Mouse (Mus musculus) stomach, postnatal 0 days (tissue): ENCODE data around the gene Tmem161a. TPM values are rescaled to one million over a fixed set of nuclear protein-coding genes. Genes with fewer than 3 reads are reported as not detected.

Experiments
- ATAC-seq: fragments of 200-750 bp; cut with Nextera tagmentation; 2 replicates; pipeline ENCODE4 v1.8.0; 2017; ENCODE audit not compliant: low FRiP score, low TSS enrichment
- DNase-seq: peaks from one replicate; pipeline ENCODE4 v3.0.0-alpha.2; 2016; ENCODE audit warnings: low spot score
- H3K27ac ChIP-seq: fragments of 300-500 bp; sonication (generic); replicated peaks from 2 replicates; pipeline ENCODE4 v1.5.1; 2014; ENCODE audit warnings: mild to moderate bottlenecking, control low read depth
- H3K27me3 ChIP-seq: fragments of 300-500 bp; sonication (generic); 2 replicates; pipeline ENCODE4 v1.6.1; 2014; ENCODE audit warnings: low read length; ENCODE audit not compliant: control insufficient read depth, insufficient read depth
- H3K36me3 ChIP-seq: fragments of 300-500 bp; sonication (generic); 2 replicates; pipeline ENCODE4 v1.6.1; 2014; ENCODE audit warnings: low read length, mixed read lengths; ENCODE audit not compliant: control insufficient read depth, insufficient read depth
- H3K4me1 ChIP-seq: fragments of 300-500 bp; sonication (generic); replicated peaks from 2 replicates; pipeline ENCODE4 v1.6.1; 2014; ENCODE audit warnings: antibody characterized with exemption; ENCODE audit not compliant: control insufficient read depth, insufficient read depth
- H3K4me2 ChIP-seq: fragments of 300-500 bp; sonication (generic); replicated peaks from 2 replicates; pipeline ENCODE4 v1.6.1; 2014; ENCODE audit warnings: low read depth, mild to moderate bottlenecking, control low read depth, moderate library complexity
- H3K4me3 ChIP-seq: fragments of 300-500 bp; sonication (generic); 2 replicates; pipeline ENCODE4 v1.5.1; 2014; ENCODE audit warnings: low read depth, low read length, control low read depth
- H3K9ac ChIP-seq: fragments of 300-500 bp; sonication (generic); 2 replicates; pipeline ENCODE4 v1.6.1; 2014; ENCODE audit warnings: mild to moderate bottlenecking, low read length, control low read depth, mixed read lengths
- H3K9me3 ChIP-seq: fragments of 300-500 bp; sonication (generic); 2 replicates; pipeline ENCODE4 v1.6.1; 2016; ENCODE audit warnings: low read length; ENCODE audit not compliant: control insufficient read depth
- CTCF ChIP-seq: IDR thresholded peaks from 2 replicates; pipeline ENCODE4 v1.5.1; 2016; ENCODE audit warnings: antibody characterized with exemption, low read depth, mild to moderate bottlenecking, moderate library complexity
- EP300 ChIP-seq: optimal IDR thresholded peaks from 2 replicates; pipeline ENCODE3; 2016; ENCODE audit warnings: antibody characterized with exemption
- WGBS: fragments of 180-500 bp; shearing (Covaris S2); extraction: QIAGEN DNeasy Blood & Tissue Kit; methylation state at CpG from one replicate; pipeline ENCODE4 v1.1.7; 2014; 5-methylcytosine and 5-hydroxymethylcytosine counted together
- polyA plus RNA-seq: library from polyadenylated mRNA; unstranded; fragments of >200 nt; fragmentation: Nextera tagmentation; extraction: Ambion mirVana; gene quantifications from 2 replicates; pipeline ENCODE4 v1.2.1, GENCODE M21; 2015

Tmem161a gene
- polyA plus RNA-seq, 1 experiment from 2014 or later = 38.2 TPM

GRCm38 (mm10) chr8:70157240-70157800 is 14.8 kb upstream of the Tmem161a start:
- no peaks in the 10 kb centered on the region for H3K4me1 ChIP-seq
- H3K27me3 ChIP-seq = no peaks in the 10 kb centered on the region
- no peaks in the 10 kb centered on the region for H3K36me3 ChIP-seq
- H3K4me2 ChIP-seq = no peak overlapping the region
- H3K4me3 ChIP-seq = no peak overlapping the region
- ATAC-seq (no peak), DNase-seq (no peak)
- TF ChIP-seq CTCF (no peak), EP300 (no peak)
- H3K9me3 ChIP-seq = no peaks in the 10 kb centered on the region
- 92% methylated on average over 1 of the region's 1 CpGs for WGBS
- H3K27ac ChIP-seq = no peak overlapping the region
- H3K9ac ChIP-seq = no peak overlapping the region

DNA sequence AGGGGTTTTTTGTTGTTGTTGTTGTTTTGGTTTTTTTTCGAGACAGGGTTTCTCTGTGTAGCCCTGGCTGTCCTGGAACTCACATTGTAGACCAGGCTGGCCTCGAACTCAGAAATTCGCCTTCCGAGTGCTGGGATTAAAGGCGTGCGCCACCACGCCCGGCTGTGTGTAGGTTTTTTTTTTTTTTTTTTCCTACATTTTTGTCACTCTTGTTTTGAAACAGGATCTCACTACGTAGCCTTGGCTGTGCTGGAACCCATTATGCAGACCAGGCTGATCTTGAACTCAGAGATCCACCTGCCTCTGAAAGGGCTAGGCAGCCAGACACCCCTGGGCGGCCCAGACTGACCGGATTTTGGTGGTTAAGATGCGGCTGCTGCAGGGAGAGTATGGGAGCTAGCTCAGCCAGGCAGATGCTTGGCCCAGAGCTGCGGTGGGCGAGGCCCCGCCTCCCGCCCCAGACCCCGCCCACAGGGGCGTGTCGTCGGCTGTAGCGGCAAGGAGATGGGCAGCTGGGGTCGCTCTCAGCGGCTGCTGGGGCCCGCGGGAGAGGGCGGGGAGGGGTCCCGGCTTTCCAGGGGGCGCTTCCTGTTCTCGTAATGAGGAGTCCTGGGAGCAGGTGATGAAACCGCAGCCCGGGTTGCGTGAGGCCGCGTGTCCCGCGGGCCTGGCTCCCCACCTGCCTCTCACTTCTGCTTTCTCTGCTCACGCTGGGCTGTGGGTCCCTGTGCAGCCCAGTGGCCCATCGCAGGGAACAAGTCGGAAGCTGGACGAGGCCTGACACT is 13.9 kb upstream of the Tmem161a start:
- DNase-seq = peak; percentile 80
- peak; percentile 81 for ATAC-seq
- H3K4me3 ChIP-seq = peak overlapping the region; percentile 44
- no peak overlapping the region for H3K27ac ChIP-seq
- no peaks in the 10 kb centered on the region for H3K9me3 ChIP-seq
- no peaks in the 10 kb centered on the region for H3K27me3 ChIP-seq
- no peaks in the 10 kb centered on the region for H3K4me1 ChIP-seq
- H3K36me3 ChIP-seq = no peaks in the 10 kb centered on the region
- peak overlapping the region; percentile 79 for H3K4me2 ChIP-seq
- 10% methylated on average over 39 of the region's 40 CpGs for WGBS
- peak overlapping the region; percentile 55 for H3K9ac ChIP-seq
- peak; percentile 21; the same call in 1 of the 2 replicates for TF ChIP-seq CTCF
- TF ChIP-seq EP300 = no peak

- no peak for DNase-seq
- WGBS = 65% methylated on average over 4 of the region's 4 CpGs
- Histone ChIP-seq H3K9me3 (no peaks in the 10 kb centered on the region), H3K4me3 (no peak overlapping the region), H3K27me3 (no peaks in the 10 kb centered on the region), H3K9ac (no peak overlapping the region), H3K36me3 (no peaks in the 10 kb centered on the region), H3K4me1 (no peaks in the 10 kb centered on the region), H3K4me2 (no peak overlapping the region), H3K27ac (no peak overlapping the region)
- no peak for TF ChIP-seq CTCF
- TF ChIP-seq EP300 = no peak
- ATAC-seq = no peak
Measured at GRCm38 (mm10) chr8:70159211-70159610, 12.9 kb upstream of the Tmem161a start.

- no peak overlapping the region for H3K9ac ChIP-seq
Measured at GRCm38 (mm10) chr8:70160015-70160414, 12.1 kb upstream of the Tmem161a start.

DNA sequence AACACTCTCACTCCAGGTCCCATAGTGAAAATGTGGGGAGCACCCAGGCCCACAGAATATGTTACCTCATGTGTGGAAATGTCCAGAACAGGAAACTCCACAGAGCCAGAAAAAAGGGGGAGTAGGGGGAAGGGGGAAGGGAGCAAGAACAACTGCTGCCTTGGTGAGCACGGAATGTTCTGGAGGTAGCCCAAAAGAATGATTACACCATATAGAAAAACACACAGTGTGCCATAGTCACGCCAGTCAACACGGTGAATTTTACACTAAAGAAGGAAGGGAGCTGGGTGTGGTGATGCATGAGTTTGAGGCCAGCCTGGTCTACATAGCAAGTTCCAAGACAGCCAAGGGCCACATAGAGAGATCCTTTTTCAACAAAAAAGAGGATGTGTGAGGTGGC is 8.8 kb upstream of the Tmem161a start:
- no peaks in the 10 kb centered on the region; the same call in 1 of the 2 replicates for H3K27me3 ChIP-seq
- TF ChIP-seq EP300 (no peak), CTCF (no peak)
- no peak overlapping the region for H3K9ac ChIP-seq
- ATAC-seq = no peak
- H3K36me3 ChIP-seq = no peaks in the 10 kb centered on the region
- H3K9me3 ChIP-seq = no peaks in the 10 kb centered on the region
- no peak overlapping the region for H3K4me2 ChIP-seq
- H3K27ac ChIP-seq = no peak overlapping the region
- no peak overlapping the region for H3K4me3 ChIP-seq
- H3K4me1 ChIP-seq = no peaks in the 10 kb centered on the region
- WGBS = 59% methylated on average over 3 of the region's 3 CpGs
- no peak for DNase-seq

More at GRCm38 (mm10) chr8:70160015-70160414, 12.1 kb upstream of the Tmem161a start:
- Histone ChIP-seq H3K9me3 (no peaks in the 10 kb centered on the region), H3K4me2 (no peak overlapping the region), H3K27ac (no peak overlapping the region), H3K36me3 (no peaks in the 10 kb centered on the region), H3K4me1 (no peaks in the 10 kb centered on the region), H3K27me3 (no peaks in the 10 kb centered on the region), H3K4me3 (no peak overlapping the region)
- TF ChIP-seq EP300 (no peak), CTCF (no peak)
- no peak for ATAC-seq
- WGBS = 62% methylated on average over 13 of the region's 13 CpGs
- DNase-seq = no peak
